Comparison of ENCODE assay signal across 14 mouse cellular contexts in genomic region chr1:152933962-152934361, GRCm38 (mm10). TPM values are rescaled to one million over a fixed set of nuclear protein-coding genes. Genes with fewer than 3 reads are reported as not detected.
A peak's percentile ranks its signal among the peaks of the same experiment; 100 is the strongest.
DNase-seq lines count a peak whose midpoint lies in the region; ATAC-seq and TF ChIP-seq lines count a peak whose summit lies in the region.
"Had no signal": no experiment of that assay in that cellular context is flagged by ENCODE, and none has a peak within 500 bp of the region (broad histone marks: within the 10 kb centered on the region; RNA-seq: fewer than 3 reads in every experiment).

No protein-coding gene starts in this region.

- no peaks in the 10 kb centered on the region for H3K36me3 ChIP-seq in hindbrain, embryonic 10.5 days
- no peaks in the 10 kb centered on the region for H3K36me3 ChIP-seq in hindbrain, embryonic 14.5 days (replicated peaks; ENCODE audit: control insufficient read depth, insufficient read depth)
- no peaks in the 10 kb centered on the region for H3K36me3 ChIP-seq in testis, adult 2 months (ENCODE audit: control insufficient read depth, insufficient read depth, low read length)
- H3K36me3 ChIP-seq in liver, embryonic 15.5 days (replicated peaks): no peaks in the 10 kb centered on the region
- no peaks in the 10 kb centered on the region for H3K36me3 ChIP-seq in stomach, embryonic 15.5 days
- H3K36me3 ChIP-seq in forebrain, postnatal 0 days (ENCODE audit: insufficient read depth): no peaks in the 10 kb centered on the region
- H3K36me3 ChIP-seq: limb, embryonic 12.5 days had no signal

- H3K9me3 ChIP-seq in hindbrain, embryonic 10.5 days: no peaks in the 10 kb centered on the region
- H3K9me3 ChIP-seq in hindbrain, embryonic 14.5 days (ENCODE audit: control insufficient read depth, low read length): no peaks in the 10 kb centered on the region
- H3K9me3 ChIP-seq in liver, embryonic 15.5 days (replicated peaks): no peaks in the 10 kb centered on the region
- H3K9me3 ChIP-seq in stomach, embryonic 15.5 days: no peaks in the 10 kb centered on the region
- H3K9me3 ChIP-seq in forebrain, postnatal 0 days (ENCODE audit: low read length): no peaks in the 10 kb centered on the region
- H3K9me3 ChIP-seq: limb, embryonic 12.5 days had no signal

- no peak overlapping the region for H3K27ac ChIP-seq in hindbrain, embryonic 10.5 days
- H3K27ac ChIP-seq in hindbrain, embryonic 14.5 days: no peak overlapping the region
- H3K27ac ChIP-seq in testis, adult 2 months (ENCODE audit: control insufficient read depth, insufficient read depth, low read depth, low read length): peak overlapping the region; percentile 64
- H3K27ac ChIP-seq in liver, embryonic 15.5 days (replicated peaks): no peak overlapping the region
- H3K27ac ChIP-seq in stomach, embryonic 15.5 days: no peak overlapping the region
- H3K27ac ChIP-seq in forebrain, postnatal 0 days (ENCODE audit: low read depth, low read length): no peak overlapping the region
- H3K27ac ChIP-seq: limb, embryonic 12.5 days had no signal

- H3K4me1 ChIP-seq in hindbrain, embryonic 10.5 days (replicated peaks): peaks cover 14% of the 10 kb centered on the region
- H3K4me1 ChIP-seq in hindbrain, embryonic 14.5 days (replicated peaks; ENCODE audit: control insufficient read depth, insufficient read depth, low read length): no peaks in the 10 kb centered on the region
- peaks cover 3% of the 10 kb centered on the region for H3K4me1 ChIP-seq in testis, adult 2 months (ENCODE audit: control insufficient read depth, insufficient read depth, low read length)
- no peaks in the 10 kb centered on the region for H3K4me1 ChIP-seq in liver, embryonic 15.5 days (replicated peaks)
- no peaks in the 10 kb centered on the region for H3K4me1 ChIP-seq in stomach, embryonic 15.5 days
- H3K4me1 ChIP-seq in forebrain, postnatal 0 days (ENCODE audit: insufficient read depth): no peaks in the 10 kb centered on the region
- H3K4me1 ChIP-seq: limb, embryonic 12.5 days had no signal

- DNase-seq in hindbrain, embryonic 10.5 days (ENCODE audit: low spot score): peak; percentile 8
- DNase-seq in hindbrain, embryonic 14.5 days (ENCODE audit: low spot score): no peak
- no peak for DNase-seq in testis, postnatal 14 days (ENCODE audit: low spot score)
- no peak for DNase-seq in testis, postnatal 10 days (ENCODE audit: low spot score)
- DNase-seq in forebrain, postnatal 0 days: no peak
- DNase-seq: cerebellum, adult 18-20 months; heart, adult 18-20 months; thymus, adult 18-20 months had no signal

- ATAC-seq in hindbrain, embryonic 14.5 days (ENCODE audit: low FRiP score): no peak
- no peak for ATAC-seq in liver, embryonic 15.5 days (ENCODE audit: insufficient read depth)
- ATAC-seq in stomach, embryonic 15.5 days (ENCODE audit: insufficient read depth, low FRiP score, low read depth): no peak
- ATAC-seq in forebrain, postnatal 0 days: no peak
- ATAC-seq: activated CD4-positive, CD25-positive, alpha-beta regulatory T cell, adult 4 months had no signal

- H3K27me3 ChIP-seq in hindbrain, embryonic 10.5 days (ENCODE audit: insufficient read depth, poor library complexity, severe bottlenecking): no peaks in the 10 kb centered on the region
- H3K27me3 ChIP-seq in hindbrain, embryonic 14.5 days (ENCODE audit: control insufficient read depth, insufficient read depth, low read length): no peaks in the 10 kb centered on the region
- H3K27me3 ChIP-seq in testis, adult 2 months (ENCODE audit: control insufficient read depth, insufficient read depth, low read length): no peaks in the 10 kb centered on the region
- H3K27me3 ChIP-seq in liver, embryonic 15.5 days: no peaks in the 10 kb centered on the region
- no peaks in the 10 kb centered on the region for H3K27me3 ChIP-seq in stomach, embryonic 15.5 days (replicated peaks)
- H3K27me3 ChIP-seq in forebrain, postnatal 0 days (ENCODE audit: insufficient read depth, low read length): no peaks in the 10 kb centered on the region
- H3K27me3 ChIP-seq: limb, embryonic 12.5 days had no signal

- no peak for TF ChIP-seq POLR2A in testis, adult 2 months (IDR thresholded peaks at IDR 0.05; ENCODE audit: control insufficient read depth, low read depth, low read length)

- no peak overlapping the region for H3K4me3 ChIP-seq in hindbrain, embryonic 10.5 days
- no peak overlapping the region for H3K4me3 ChIP-seq in hindbrain, embryonic 14.5 days (replicated peaks; ENCODE audit: low read length)
- peak overlapping the region; percentile 76 for H3K4me3 ChIP-seq in testis, adult 2 months (ENCODE audit: control insufficient read depth, low read depth, low read length)
- no peak overlapping the region for H3K4me3 ChIP-seq in liver, embryonic 15.5 days (replicated peaks)
- no peak overlapping the region for H3K4me3 ChIP-seq in stomach, embryonic 15.5 days (replicated peaks)
- no peak overlapping the region for H3K4me3 ChIP-seq in forebrain, postnatal 0 days (ENCODE audit: low read depth, low read length)
- H3K4me3 ChIP-seq: limb, embryonic 12.5 days had no signal

- no peak overlapping the region for H3K9ac ChIP-seq in hindbrain, embryonic 14.5 days
- H3K9ac ChIP-seq in liver, embryonic 15.5 days: no peak overlapping the region
- H3K9ac ChIP-seq in stomach, embryonic 15.5 days: no peak overlapping the region
- no peak overlapping the region for H3K9ac ChIP-seq in forebrain, postnatal 0 days
- H3K9ac ChIP-seq: limb, embryonic 12.5 days had no signal

- WGBS in hindbrain, embryonic 10.5 days: 57% methylated on average over 11 of the region's 11 CpGs
- 48% methylated on average over 11 of the region's 11 CpGs for WGBS in hindbrain, embryonic 14.5 days
- WGBS in liver, embryonic 15.5 days (ENCODE audit: insufficient replicate concordance): 29% methylated on average over 11 of the region's 11 CpGs
- WGBS in stomach, embryonic 15.5 days: 50% methylated on average over 11 of the region's 11 CpGs
- WGBS in forebrain, postnatal 0 days: 69% methylated on average over 11 of the region's 11 CpGs

- no peak overlapping the region for H3K4me2 ChIP-seq in hindbrain, embryonic 14.5 days (replicated peaks)
- peak overlapping the region; percentile 13; the same call in 1 of the 2 replicates for H3K4me2 ChIP-seq in liver, embryonic 15.5 days
- 0 out of 2 replicates have a peak overlapping the region, but pooled peaks have one; percentile 5 for H3K4me2 ChIP-seq in stomach, embryonic 15.5 days
- H3K4me2 ChIP-seq in forebrain, postnatal 0 days (ENCODE audit: low read depth): no peak overlapping the region
- H3K4me2 ChIP-seq: limb, embryonic 12.5 days; midbrain, embryonic 11.5 days had no signal

- TF ChIP-seq CTCF in testis, adult 2 months (IDR thresholded peaks at IDR 0.05; ENCODE audit: control insufficient read depth, insufficient read depth, insufficient replicate concordance, low read depth, low read length): no peak
- no peak for TF ChIP-seq CTCF in forebrain, postnatal 0 days (IDR thresholded peaks at IDR 0.05; ENCODE audit: low read depth)

RNA-seq across cellular contexts. Expression of gene Nmnat2, which starts 20.8 kb away (rescaled TPM):
- polyA plus RNA-seq in hindbrain, embryonic 10.5 days (2016; fragmentation: Nextera tagmentation; extraction: Ambion mirVana): 13.3 and 20.6 TPM in 2 replicates
- 81.6 and 84.7 TPM in 2 replicates for polyA plus RNA-seq in hindbrain, embryonic 14.5 days (2014; fragmentation: Nextera tagmentation; extraction: Ambion mirVana)
- 2.8 and 3.2 TPM in 2 replicates for polyA plus RNA-seq in testis, adult 2 months (2012; rRNA removed)
- 0.02 and 0.05 TPM in 2 replicates for polyA plus RNA-seq in liver, embryonic 15.5 days (2015; fragmentation: Nextera tagmentation; extraction: Ambion mirVana)
- polyA plus RNA-seq in stomach, embryonic 15.5 days (2015; fragmentation: Nextera tagmentation; extraction: Ambion mirVana): 1.5 and 2.4 TPM in 2 replicates
- 129 and 142 TPM in 2 replicates for total RNA-seq in forebrain, postnatal 0 days (2014; rRNA removed)
- 62.0 and 81.8 TPM in 2 replicates for polyA plus RNA-seq in forebrain, postnatal 0 days (2015; fragmentation: Nextera tagmentation; extraction: Ambion mirVana)

RNA-seq across cellular contexts. Expression of gene Smg7, which starts 31.5 kb away (rescaled TPM):
- 34.0 and 38.2 TPM in 2 replicates for polyA plus RNA-seq in hindbrain, embryonic 10.5 days (2016; fragmentation: Nextera tagmentation; extraction: Ambion mirVana)
- polyA plus RNA-seq in hindbrain, embryonic 14.5 days (2014; fragmentation: Nextera tagmentation; extraction: Ambion mirVana): 39.1 and 43.8 TPM in 2 replicates
- 99.6 and 107 TPM in 2 replicates for polyA plus RNA-seq in testis, adult 2 months (2012; rRNA removed)
- 8.8 and 9.0 TPM in 2 replicates for polyA plus RNA-seq in liver, embryonic 15.5 days (2015; fragmentation: Nextera tagmentation; extraction: Ambion mirVana)
- 22.8 and 27.5 TPM in 2 replicates for polyA plus RNA-seq in stomach, embryonic 15.5 days (2015; fragmentation: Nextera tagmentation; extraction: Ambion mirVana)
- 46.9 and 67.7 TPM in 2 replicates for total RNA-seq in forebrain, postnatal 0 days (2014; rRNA removed)
- polyA plus RNA-seq in forebrain, postnatal 0 days (2015; fragmentation: Nextera tagmentation; extraction: Ambion mirVana): 19.0 and 26.1 TPM in 2 replicates

Comparison
In these comparisons a context has a peak if more than half of its experiments do, and no peak if none do; other contexts are left out.
1. H3K4me2 ChIP-seq: peak in liver, embryonic 15.5 days (single experiment) and stomach, embryonic 15.5 days (single experiment); none in hindbrain, embryonic 14.5 days (single experiment) and forebrain, postnatal 0 days (single experiment).